Mouse (Mus musculus) limb, embryonic 14.5 days (tissue): ENCODE measurements around the gene Hist1h2ac. TPM values are rescaled to one million over a fixed set of nuclear protein-coding genes. Genes with fewer than 3 reads are reported as not detected.

Experiments
- ATAC-seq: fragments of 200-750 bp; cut with Nextera tagmentation; 2 replicates; pipeline ENCODE4 v1.8.0; 2017; ENCODE audit warnings: low read depth, moderate number of reproducible peaks, moderate TSS enrichment; ENCODE audit not compliant: low FRiP score
- DNase-seq: peaks from one replicate; pipeline ENCODE4 v3.0.0-alpha.2; 2015; ENCODE audit warnings: low spot score
- H3K27ac ChIP-seq: fragments of 300-500 bp; sonication (generic); replicated peaks from 2 replicates; pipeline ENCODE4 v1.5.1; 2014; ENCODE audit warnings: low read depth, mild to moderate bottlenecking, low read length, moderate library complexity, mixed read lengths
- H3K27me3 ChIP-seq: fragments of 300-500 bp; sonication (generic); 2 replicates; pipeline ENCODE4 v1.6.1; 2014; ENCODE audit warnings: low read length, mixed read lengths; ENCODE audit not compliant: control insufficient read depth, insufficient read depth
- H3K36me3 ChIP-seq: fragments of 300-500 bp; sonication (generic); 2 replicates; pipeline ENCODE4 v1.6.1; 2014; ENCODE audit warnings: mild to moderate bottlenecking, low read length, moderate library complexity, mixed read lengths; ENCODE audit not compliant: control insufficient read depth, insufficient read depth
- H3K4me1 ChIP-seq: fragments of 300-500 bp; sonication (generic); 2 replicates; pipeline ENCODE4 v1.6.1; 2014; ENCODE audit warnings: antibody characterized with exemption, low read length, mixed read lengths; ENCODE audit not compliant: control insufficient read depth, insufficient read depth
- H3K4me2 ChIP-seq: fragments of 300-500 bp; sonication (generic); replicated peaks from 2 replicates; pipeline ENCODE4 v1.6.1; 2014; ENCODE audit warnings: low read depth, mild to moderate bottlenecking, low read length, moderate library complexity; ENCODE audit not compliant: severe bottlenecking
- H3K4me3 ChIP-seq: fragments of 300-500 bp; sonication (generic); replicated peaks from 2 replicates; pipeline ENCODE4 v1.5.1; 2014; ENCODE audit warnings: low read length
- H3K9ac ChIP-seq: fragments of 300-500 bp; sonication (generic); 2 replicates; pipeline ENCODE4 v1.6.1; 2014; ENCODE audit warnings: mild to moderate bottlenecking, low read depth, low read length, moderate library complexity; ENCODE audit not compliant: severe bottlenecking
- H3K9me3 ChIP-seq: fragments of 300-500 bp; sonication (generic); 2 replicates; pipeline ENCODE4 v1.6.1; 2016; ENCODE audit warnings: low read length; ENCODE audit not compliant: control insufficient read depth
- POLR2A ChIP-seq: fragments of 200-500 bp; IDR thresholded peaks from 2 replicates; pipeline ENCODE4 v1.8.0; 2012; ENCODE audit warnings: inconsistent platforms, mild to moderate bottlenecking, moderate library complexity, borderline replicate concordance; ENCODE audit not compliant: insufficient read depth, insufficient read length; ENCODE audit errors: extremely low read depth
- WGBS: fragments of 180-500 bp; shearing (Covaris S2); extraction: QIAGEN DNeasy Blood & Tissue Kit; methylation state at CpG from one replicate; pipeline ENCODE4 v1.1.7; 2014; 5-methylcytosine and 5-hydroxymethylcytosine counted together
- polyA plus RNA-seq, 2 experiments: library from polyadenylated mRNA; depleted of rRNA in 1 of 2; stranded (reverse) in 1 of 2; unstranded in 1 of 2; fragments of >200 nt; fragmentation: Nextera tagmentation in 1 of 2; extraction: Ambion mirVana in 1 of 2; gene quantifications; 2 replicates each; pipeline versions ENCODE4 v1.2.1 to v1.2.3; 2012 to 2014

Hist1h2ac gene
- polyA plus RNA-seq, 2 experiments, result 0.78 to 1.6 TPM

GRCm38 (mm10) chr13:23699767-23700166 lies 16.0 kb upstream of the Hist1h2ac start:
- H3K4me1 ChIP-seq, result peaks cover 8% of the 10 kb centered on the region; the same call in 1 of the 2 replicates
- no peak for TF ChIP-seq POLR2A
- no peak for DNase-seq
- H3K27ac ChIP-seq, result no peak overlapping the region
- 67% methylated on average over 3 of the region's 3 CpGs for WGBS
- no peak overlapping the region for H3K4me2 ChIP-seq
- no peaks in the 10 kb centered on the region for H3K27me3 ChIP-seq
- H3K4me3 ChIP-seq, result no peak overlapping the region
- no peak overlapping the region for H3K9ac ChIP-seq
- H3K9me3 ChIP-seq, result no peaks in the 10 kb centered on the region
- ATAC-seq, result no peak
- H3K36me3 ChIP-seq, result no peaks in the 10 kb centered on the region

GRCm38 (mm10) chr13:23698996-23699395 lies 15.2 kb upstream of the Hist1h2ac start:
- 62% methylated on average over 6 of the region's 6 CpGs for WGBS
- H3K36me3 ChIP-seq, result no peaks in the 10 kb centered on the region
- no peak for TF ChIP-seq POLR2A
- no peaks in the 10 kb centered on the region for H3K9me3 ChIP-seq
- DNase-seq, result no peak
- H3K4me3 ChIP-seq, result no peak overlapping the region
- H3K27ac ChIP-seq, result peak overlapping the region; percentile 39
- no peak overlapping the region for H3K9ac ChIP-seq
- no peaks in the 10 kb centered on the region for H3K27me3 ChIP-seq
- H3K4me1 ChIP-seq, result peaks cover 8% of the 10 kb centered on the region; the same call in 1 of the 2 replicates
- H3K4me2 ChIP-seq, result peak overlapping the region; percentile 76
- ATAC-seq, result no peak

- no peaks in the 10 kb centered on the region for H3K27me3 ChIP-seq
- H3K36me3 ChIP-seq, result no peaks in the 10 kb centered on the region
- H3K27ac ChIP-seq, result peak within 1 kb of the TSS; percentile 85
- H3K4me2 ChIP-seq, result peak within 1 kb of the TSS; percentile 76
- ATAC-seq, result peak; percentile 93
- peak; percentile 99; the same call in 1 of the 2 replicates for TF ChIP-seq POLR2A
- under 1% methylated on average over 14 of the region's 22 CpGs for WGBS
- peak; percentile 99 for DNase-seq
- H3K9me3 ChIP-seq, result no peaks in the 10 kb centered on the region
- H3K9ac ChIP-seq, result peak within 1 kb of the TSS; percentile 53
- H3K4me1 ChIP-seq, result peaks cover 8% of the 10 kb centered on the region; the same call in 1 of the 2 replicates
- H3K4me3 ChIP-seq, result peak within 1 kb of the TSS; percentile 43
Observed at GRCm38 (mm10) chr13:23698300-23698693, 14.5 kb upstream of the Hist1h2ac start, which contains the start of gene Hist1h4c. Gene Hist1h4c (minus strand): TSS chr13:23698454.

DNA sequence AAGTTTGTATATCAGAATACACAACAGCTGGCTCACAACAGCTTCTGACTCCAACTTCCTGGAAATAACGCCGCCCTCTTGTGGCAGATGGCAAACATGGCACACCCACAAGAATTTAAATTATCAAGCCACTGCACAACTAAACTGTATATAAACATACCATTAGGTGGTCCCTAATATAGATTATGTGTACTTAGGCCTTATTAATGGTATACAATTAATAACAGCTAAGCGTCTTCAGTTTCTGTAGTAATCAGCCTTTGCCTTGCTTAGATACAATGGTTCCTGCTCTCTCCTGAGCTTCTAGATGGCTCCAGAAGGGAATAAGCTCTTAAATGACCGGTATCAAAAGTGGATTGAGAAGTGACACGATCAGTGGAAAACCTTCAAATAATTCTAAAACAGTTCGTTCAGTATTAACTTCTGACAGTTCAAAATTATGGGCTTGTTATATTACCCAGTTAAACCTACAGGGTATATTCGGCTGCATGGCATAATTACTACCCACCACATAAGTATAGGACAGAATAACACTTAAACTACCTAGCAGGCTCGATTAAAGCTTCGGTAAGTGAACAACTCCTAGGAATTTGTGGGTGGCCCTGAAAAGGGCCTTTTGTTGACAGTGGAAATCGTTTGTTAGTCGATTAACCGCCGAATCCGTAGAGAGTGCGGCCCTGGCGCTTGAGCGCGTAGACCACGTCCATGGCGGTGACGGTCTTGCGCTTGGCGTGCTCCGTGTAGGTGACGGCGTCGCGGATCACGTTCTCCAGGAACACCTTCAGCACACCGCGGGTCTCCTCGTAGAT lies 13.9 kb upstream of the Hist1h2ac start:
- H3K4me3 ChIP-seq, result peak overlapping the region; percentile 43
- H3K36me3 ChIP-seq, result no peaks in the 10 kb centered on the region
- H3K9ac ChIP-seq, result peak overlapping the region; percentile 53
- TF ChIP-seq POLR2A, result no peak
- peak overlapping the region; percentile 85 for H3K27ac ChIP-seq
- no peaks in the 10 kb centered on the region for H3K9me3 ChIP-seq
- under 1% methylated on average over 21 of the region's 32 CpGs for WGBS
- no peaks in the 10 kb centered on the region for H3K27me3 ChIP-seq
- ATAC-seq, result peak; percentile 70
- H3K4me1 ChIP-seq, result peaks cover 8% of the 10 kb centered on the region; the same call in 1 of the 2 replicates
- peak overlapping the region; percentile 76 for H3K4me2 ChIP-seq
- DNase-seq, result peak; percentile 72

DNA sequence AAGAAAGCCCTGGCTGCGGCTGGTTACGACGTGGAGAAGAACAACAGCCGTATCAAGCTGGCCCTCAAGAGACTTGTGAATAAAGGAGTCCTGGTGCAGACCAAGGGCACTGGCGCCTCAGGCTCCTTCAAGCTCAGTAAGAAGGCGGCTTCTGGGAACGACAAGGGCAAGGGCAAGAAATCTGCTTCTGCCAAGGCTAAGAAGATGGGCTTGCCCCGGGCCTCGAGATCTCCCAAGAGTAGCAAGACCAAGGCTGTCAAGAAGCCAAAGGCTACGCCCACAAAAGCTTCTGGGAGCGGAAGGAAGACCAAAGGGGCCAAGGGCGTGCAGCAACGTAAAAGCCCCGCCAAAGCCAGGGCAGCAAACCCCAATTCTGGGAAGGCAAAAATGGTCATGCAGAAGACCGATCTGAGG lies 12.3 kb upstream of the Hist1h2ac start:
- H3K9ac ChIP-seq, result no peak overlapping the region
- DNase-seq (no peak), ATAC-seq (no peak)
- peak overlapping the region; percentile 1 for H3K4me2 ChIP-seq
- H3K27me3 ChIP-seq, result no peaks in the 10 kb centered on the region
- no peak for TF ChIP-seq POLR2A
- no peaks in the 10 kb centered on the region for H3K36me3 ChIP-seq
- no peak overlapping the region for H3K4me3 ChIP-seq
- H3K4me1 ChIP-seq, result peaks cover 8% of the 10 kb centered on the region; the same call in 1 of the 2 replicates
- WGBS, result 58% methylated on average over 15 of the region's 15 CpGs
- H3K27ac ChIP-seq, result no peak overlapping the region
- H3K9me3 ChIP-seq, result no peaks in the 10 kb centered on the region
